Mouse (Mus musculus) CH12.LX (cell line): ENCODE data around the gene Tbc1d10a. TPM values are rescaled to one million over a fixed set of nuclear protein-coding genes. Genes with fewer than 3 reads are reported as not detected.

Experiments
- DNase-seq: peaks from one replicate; pipeline ENCODE4 v3.0.0-alpha.2; 2013; ENCODE audit errors: extremely low read depth
- H3K27ac ChIP-seq: 2 replicates; pipeline ENCODE4 v1.5.1; 2012; ENCODE audit warnings: low read depth, mild to moderate bottlenecking, control low read depth, moderate library complexity; ENCODE audit not compliant: insufficient read depth
- H3K27me3 ChIP-seq: replicated peaks from 2 replicates; pipeline ENCODE3; 2012; ENCODE audit warnings: inconsistent platforms
- H3K36me3 ChIP-seq, 2 experiments: replicated peaks in 1 of 2; 2 replicates each; pipeline versions ENCODE3 to v1.6.1; 2012; ENCODE audit warnings: inconsistent platforms in 1 of 2, low read length in 1 of 2, mild to moderate bottlenecking in 1 of 2, mixed read lengths in 1 of 2, moderate library complexity in 1 of 2; ENCODE audit not compliant: control insufficient read depth in 1 of 2, insufficient read depth in 1 of 2
- H3K4me1 ChIP-seq, 2 experiments: 2 replicates each; pipeline ENCODE4 v1.6.1; 2012; ENCODE audit warnings: inconsistent platforms in 1 of 2, moderate library complexity in 1 of 2; ENCODE audit not compliant: insufficient read depth in 2 of 2, control insufficient read depth in 1 of 2
- H3K4me2 ChIP-seq: 2 replicates; pipeline ENCODE4 v1.6.1; 2012; ENCODE audit warnings: low read depth, mild to moderate bottlenecking, control low read depth; ENCODE audit not compliant: poor library complexity, insufficient read depth, severe bottlenecking
- H3K4me3 ChIP-seq, 3 experiments: fragments of 150-350 bp in 1 of 3; sonication (generic) in 1 of 3; replicated peaks in 1 of 3; 2 replicates each; pipeline versions ENCODE3 to v1.5.1; 2011 to 2012; ENCODE audit warnings: low read depth in 2 of 3, low read length in 2 of 3, mild to moderate bottlenecking in 2 of 3, moderate library complexity in 2 of 3, control low read depth in 1 of 3, improper control_type of control experiment in 1 of 3, inconsistent platforms in 1 of 3, mixed read lengths in 1 of 3; ENCODE audit not compliant: poor library complexity in 1 of 3
- H3K79me2 ChIP-seq: replicated peaks from 2 replicates; pipeline ENCODE4 v1.6.1; 2012; ENCODE audit warnings: mild to moderate bottlenecking, moderate library complexity; ENCODE audit not compliant: control insufficient read depth, poor library complexity, insufficient read depth, severe bottlenecking; ENCODE audit errors: extremely low read depth
- H3K9ac ChIP-seq: 2 replicates; pipeline ENCODE4 v1.6.1; 2012; ENCODE audit warnings: low read depth, mild to moderate bottlenecking, control low read depth, moderate library complexity; ENCODE audit not compliant: insufficient read depth
- H3K9me3 ChIP-seq: replicated peaks from 2 replicates; pipeline ENCODE3; 2012; ENCODE audit warnings: low read length, inconsistent platforms, mixed read lengths
- CHD1 ChIP-seq: IDR thresholded peaks from 2 replicates; pipeline ENCODE4 v1.6.1; 2012; ENCODE audit warnings: low read depth, low read length, improper control_type of control experiment, inconsistent platforms
- CHD2 ChIP-seq: IDR thresholded peaks from 2 replicates; pipeline ENCODE4 v1.6.1; 2011; ENCODE audit warnings: low read length, improper control_type of control experiment
- CTCF ChIP-seq, 2 experiments: IDR thresholded peaks in 1 of 2; conservative IDR thresholded peaks in 1 of 2; 2 replicates each; pipeline ENCODE4 v1.5.1; 2011 to 2012; ENCODE audit warnings: low read depth in 2 of 2, low read length in 2 of 2, improper control_type of control experiment in 1 of 2, inconsistent platforms in 1 of 2, mild to moderate bottlenecking in 1 of 2, moderate library complexity in 1 of 2
- ELF1 ChIP-seq: IDR thresholded peaks from 2 replicates; pipeline ENCODE4 v1.6.1; 2014; ENCODE audit warnings: low read depth, mild to moderate bottlenecking, inconsistent platforms, low read length, improper control_type of control experiment
- EP300 ChIP-seq: IDR thresholded peaks from 2 replicates; pipeline ENCODE4 v1.6.1; 2011; ENCODE audit warnings: low read length, improper control_type of control experiment
- ETS1 ChIP-seq: conservative IDR thresholded peaks from 2 replicates; pipeline ENCODE4 v1.6.1; 2012; ENCODE audit warnings: low read depth, mild to moderate bottlenecking, inconsistent platforms, low read length, improper control_type of control experiment, moderate library complexity
- GABPA ChIP-seq: IDR thresholded peaks from 2 replicates; pipeline ENCODE4 v1.6.1; 2012; ENCODE audit warnings: low read depth, low read length, improper control_type of control experiment, inconsistent platforms; ENCODE audit not compliant: insufficient replicate concordance
- HCFC1 ChIP-seq: IDR thresholded peaks from 2 replicates; pipeline ENCODE4 v1.6.1; 2012; ENCODE audit warnings: low read depth, mild to moderate bottlenecking, inconsistent platforms, low read length, improper control_type of control experiment
- IRF4 ChIP-seq: IDR thresholded peaks from 2 replicates; pipeline ENCODE4 v1.6.1; 2014; ENCODE audit warnings: low read depth, mild to moderate bottlenecking, inconsistent platforms, low read length, improper control_type of control experiment
- JUN ChIP-seq: IDR thresholded peaks from 2 replicates; pipeline ENCODE4 v1.6.1; 2011; ENCODE audit warnings: low read depth, mild to moderate bottlenecking, low read length, improper control_type of control experiment, moderate library complexity; ENCODE audit not compliant: insufficient read depth
- MAFK ChIP-seq: IDR thresholded peaks from 2 replicates; pipeline ENCODE4 v1.6.1; 2011; ENCODE audit warnings: low read length, improper control_type of control experiment; ENCODE audit not compliant: insufficient replicate concordance
- MAX ChIP-seq: IDR thresholded peaks from 2 replicates; pipeline ENCODE4 v1.6.1; 2011; ENCODE audit warnings: low read length, improper control_type of control experiment
- MAZ ChIP-seq: IDR thresholded peaks from 2 replicates; pipeline ENCODE4 v1.6.1; 2012; ENCODE audit warnings: low read depth, mild to moderate bottlenecking, inconsistent platforms, low read length, improper control_type of control experiment, moderate library complexity
- MEF2A ChIP-seq: IDR thresholded peaks from 2 replicates; pipeline ENCODE4 v1.6.1; 2014; ENCODE audit warnings: low read depth, mild to moderate bottlenecking, inconsistent platforms, low read length, improper control_type of control experiment, borderline replicate concordance
- MXI1 ChIP-seq: IDR thresholded peaks from 2 replicates; pipeline ENCODE4 v1.6.1; 2011; ENCODE audit warnings: mild to moderate bottlenecking, low read depth, low read length, improper control_type of control experiment
- MYC ChIP-seq: IDR thresholded peaks from 2 replicates; pipeline ENCODE4 v1.6.1; 2011; ENCODE audit warnings: low read depth, mild to moderate bottlenecking, improper control_type of control experiment, low read length
- NELFE ChIP-seq: IDR thresholded peaks from 2 replicates; pipeline ENCODE4 v1.6.1; 2011; ENCODE audit warnings: low read depth, low read length, improper control_type of control experiment
- NRF1 ChIP-seq: IDR thresholded peaks from 2 replicates; pipeline ENCODE4 v1.6.1; 2014; ENCODE audit warnings: low read depth, mild to moderate bottlenecking, inconsistent platforms, low read length, improper control_type of control experiment, moderate library complexity
- PAX5 ChIP-seq: IDR thresholded peaks from 2 replicates; pipeline ENCODE4 v1.6.1; 2012; ENCODE audit warnings: low read length, inconsistent platforms, mixed read lengths
- POLR2A ChIP-seq: IDR thresholded peaks from 2 replicates; pipeline ENCODE4 v1.6.1; 2011; ENCODE audit warnings: low read depth, mild to moderate bottlenecking, improper control_type of control experiment, low read length
- RAD21 ChIP-seq: IDR thresholded peaks from 2 replicates; pipeline ENCODE4 v1.6.1; 2011; ENCODE audit warnings: low read depth, mild to moderate bottlenecking, low read length, improper control_type of control experiment, moderate library complexity
- SIN3A ChIP-seq: IDR thresholded peaks from 2 replicates; pipeline ENCODE4 v1.6.1; 2012; ENCODE audit warnings: low read length, improper control_type of control experiment, inconsistent platforms
- SMC3 ChIP-seq: IDR thresholded peaks from 2 replicates; pipeline ENCODE4 v1.6.1; 2011; ENCODE audit warnings: low read depth, low read length, improper control_type of control experiment
- TCF12 ChIP-seq: IDR thresholded peaks from 2 replicates; pipeline ENCODE4 v1.6.1; 2014; ENCODE audit warnings: low read depth, mild to moderate bottlenecking, inconsistent platforms, low read length, improper control_type of control experiment
- UBTF ChIP-seq: IDR thresholded peaks from 2 replicates; pipeline ENCODE4 v1.6.1; 2012; ENCODE audit warnings: low read depth, mild to moderate bottlenecking, inconsistent platforms, low read length, improper control_type of control experiment, moderate library complexity
- USF1 ChIP-seq: IDR thresholded peaks from 2 replicates; pipeline ENCODE4 v1.6.1; 2014; ENCODE audit warnings: low read depth, mild to moderate bottlenecking, inconsistent platforms, low read length, improper control_type of control experiment
- ZC3H11A ChIP-seq: IDR thresholded peaks from 2 replicates; pipeline ENCODE4 v1.6.1; 2012; ENCODE audit warnings: low read depth, mild to moderate bottlenecking, inconsistent platforms, low read length, improper control_type of control experiment
- ZKSCAN1 ChIP-seq: IDR thresholded peaks from 2 replicates; pipeline ENCODE4 v1.6.1; 2012; ENCODE audit warnings: low read depth, inconsistent platforms, low read length, improper control_type of control experiment, borderline replicate concordance
- ZMIZ1 ChIP-seq: IDR thresholded peaks from 2 replicates; pipeline ENCODE4 v1.6.1; 2012; ENCODE audit warnings: low read depth, mild to moderate bottlenecking, inconsistent platforms, low read length, improper control_type of control experiment
- ZNF384 ChIP-seq: IDR thresholded peaks from 2 replicates; pipeline ENCODE4 v1.6.1; 2012; ENCODE audit warnings: low read depth, low read length, improper control_type of control experiment, inconsistent platforms
- dilution Hi-C: fragments of 300-500 bp; cut with MboI; formaldehyde crosslinking; loops from 2 replicates; pipeline ENCODE4 v1.14.3; 2020; ENCODE audit warnings: low sequenced_read_pairs; ENCODE audit not compliant: extremely low pct_unique_long_range_greater_than_20kb, extremely low pct_ligation_motif_present
- in situ Hi-C: fragments of 300-500 bp; cut with MboI; formaldehyde crosslinking; loops from 3 replicates; pipeline ENCODE4 v1.14.3; 2019; ENCODE audit warnings: low sequenced_read_pairs, low pct_ligation_motif_present, low pct_unique_long_range_greater_than_20kb, mixed read lengths
- polyA plus RNA-seq: library from polyadenylated mRNA; unstranded; fragments of >175 nt; gene quantifications from 2 replicates; pipeline ENCODE4 v1.2.1, GENCODE M21; 2012; ENCODE audit warnings: low read depth; ENCODE audit not compliant: insufficient read length
- total RNA-seq, 2 experiments: library from RNA; depleted of rRNA; stranded (reverse); fragments of 300-350 nt in 1 of 2; fragments of >200 nt in 1 of 2; gene quantifications; 2 replicates each; pipeline ENCODE4 v1.2.3; 2012 to 2014

The Tbc1d10a gene
- total and polyA plus RNA-seq, 3 experiments: 30.3 to 33.9 (median 33.5) TPM

DNA sequence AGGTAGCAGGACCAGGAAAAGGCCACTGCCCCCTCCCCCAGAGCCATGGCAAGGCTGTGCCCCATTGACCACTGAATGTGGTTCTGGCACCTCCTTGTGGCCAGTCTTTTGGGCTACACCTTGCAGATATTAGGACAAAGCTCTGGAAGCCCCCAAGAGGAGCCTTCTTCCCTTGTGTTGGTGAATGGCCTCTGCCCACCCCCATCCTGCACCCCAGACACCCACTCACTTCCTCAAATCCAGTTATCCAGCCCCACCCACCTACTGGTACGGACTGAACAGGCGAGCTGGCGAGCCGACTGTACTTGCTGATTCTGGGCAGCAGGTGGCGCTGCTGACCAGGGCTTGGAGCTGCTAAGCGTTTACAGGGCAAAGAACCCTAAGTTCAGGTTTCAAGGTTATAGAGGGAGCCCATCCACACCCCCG is 72.1 kb downstream of the Tbc1d10a start:
- H3K27ac ChIP-seq: no peak overlapping the region
- H3K79me2 ChIP-seq: no peaks in the 10 kb centered on the region
- DNase-seq: peak; percentile 87
- peaks cover under 1% of the 10 kb centered on the region for H3K27me3 ChIP-seq
- H3K4me3 ChIP-seq: no peak overlapping the region
- in situ Hi-C loops: loop anchor here (5.0 to 25.0 kb wide), 3 partner anchors 36 to 579 kb away; partner anchors contain the start of gene Nf2
- no peaks in the 10 kb centered on the region for H3K9me3 ChIP-seq
- H3K9ac ChIP-seq: no peak overlapping the region
- peaks cover 29 to 59% of the 10 kb centered on the region in 2 experiments for H3K4me1 ChIP-seq
- no peaks in the 10 kb centered on the region for H3K36me3 ChIP-seq
- TF ChIP-seq MAFK: no peak
- TF ChIP-seq ETS1: no peak
- no peak for TF ChIP-seq UBTF
- TF ChIP-seq HCFC1: no peak
- TF ChIP-seq IRF4: 0 out of 2 replicates have a peak, but pooled peaks have one; percentile 61
- TF ChIP-seq CHD2: peak; percentile 73
- TF ChIP-seq PAX5: no peak
- TF ChIP-seq ZKSCAN1: no peak
- no peak for TF ChIP-seq GABPA
- peak; percentile 72; the same call in 1 of the 2 replicates for TF ChIP-seq NELFE
- peak; percentile 55 for TF ChIP-seq ELF1
- no peak for TF ChIP-seq CHD1
- 0 out of 2 replicates have a peak, but pooled peaks have one; percentile 13 for TF ChIP-seq TCF12
- 0 out of 2 replicates have a peak, but pooled peaks have one; percentile 22 for TF ChIP-seq MAX
- TF ChIP-seq JUN: no peak
- no peak for TF ChIP-seq MEF2A
- TF ChIP-seq MYC: no peak
- peak; percentile 95 for TF ChIP-seq ZC3H11A
- TF ChIP-seq ZNF384: peak; percentile 40; the same call in 1 of the 2 replicates
- TF ChIP-seq NRF1: no peak
- peak; percentile 91 for TF ChIP-seq SMC3
- no peak for TF ChIP-seq ZMIZ1
- peak; percentile 89 for TF ChIP-seq MAZ
- no peak for TF ChIP-seq USF1
- TF ChIP-seq MXI1: no peak
- TF ChIP-seq EP300: no peak
- peak; percentile 72 for TF ChIP-seq RAD21
- TF ChIP-seq SIN3A: peak; percentile 34; the same call in 1 of the 2 replicates
- peak; percentile 88 to 95 for TF ChIP-seq CTCF (conservative IDR thresholded peaks at IDR 0.05 in 1 of 2, IDR thresholded peaks at IDR 0.05 in 1 of 2; ENCODE audit: low read depth in 2 of 2, low read length in 2 of 2)
- no peak for TF ChIP-seq POLR2A
- dilution Hi-C loops: no loop called here
- H3K4me2 ChIP-seq: peak overlapping the region; percentile 64; the same call in 1 of the 2 replicates
